Mouse (Mus musculus) gastrocnemius, postnatal 4 days (tissue): ENCODE data around the gene Zfp13. TPM values are rescaled to one million over a fixed set of nuclear protein-coding genes. Genes with fewer than 3 reads are reported as not detected.
A peak's percentile ranks its signal among the peaks of the same experiment; 100 is the strongest.
"Not testable (repeated sequence)": the region's sequence is repeated elsewhere in the genome, so short reads cannot be mapped to it uniquely, and the experiment has no call there.

ENCODE experiments used
- DNase-seq, 2 experiments: peaks; one replicate each; pipeline ENCODE4 v3.0.0; 2021 to 2022; ENCODE audit warnings: low spot score in 2 of 2, mixed read lengths in 2 of 2
- total RNA-seq, 2 experiments: library from RNA; stranded (reverse); gene quantifications; 2 replicates each; pipeline ENCODE4 v1.2.3; 2021

Zfp13 gene
- total RNA-seq, 2 experiments from 2014 or later: 8.3 to 9.9 TPM

DNA sequence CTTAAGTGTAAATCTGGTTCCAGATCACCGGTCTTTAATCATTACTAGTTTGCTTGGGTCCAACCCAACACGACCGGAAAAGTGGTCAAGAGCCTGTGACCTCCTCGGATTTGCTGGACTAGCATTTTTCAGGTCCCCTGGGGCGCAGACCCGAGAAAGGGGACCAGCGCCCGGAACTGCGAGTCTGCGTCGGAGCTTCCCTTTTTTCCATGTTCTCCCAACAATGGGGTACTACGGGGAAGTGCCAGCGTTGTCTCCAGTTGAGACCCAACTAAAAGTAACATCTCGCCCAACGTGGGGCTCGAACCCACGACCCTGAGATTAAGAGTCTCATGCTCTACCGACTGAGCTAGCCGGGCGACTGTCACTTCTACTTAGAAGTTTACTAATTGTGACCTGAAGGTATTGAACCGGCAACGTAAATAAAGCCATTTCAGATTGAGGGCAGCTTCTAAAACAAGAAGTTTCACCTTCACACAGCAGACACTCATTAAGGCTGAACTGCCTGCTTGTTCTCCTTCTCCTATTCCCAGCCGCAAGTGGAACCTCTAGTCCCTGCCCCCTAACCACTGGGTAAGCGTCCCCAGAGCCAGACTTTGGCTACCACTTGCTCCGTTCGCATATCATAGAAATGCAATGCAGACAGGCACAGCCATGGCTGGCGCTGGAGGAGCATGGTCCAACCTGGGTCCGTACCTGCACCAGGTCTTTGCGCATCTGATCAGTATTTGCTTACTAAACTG, 64.1 kb downstream of the Zfp13 start:
- peak in 1 of 2 experiments; percentile 5 for DNase-seq

DNA sequence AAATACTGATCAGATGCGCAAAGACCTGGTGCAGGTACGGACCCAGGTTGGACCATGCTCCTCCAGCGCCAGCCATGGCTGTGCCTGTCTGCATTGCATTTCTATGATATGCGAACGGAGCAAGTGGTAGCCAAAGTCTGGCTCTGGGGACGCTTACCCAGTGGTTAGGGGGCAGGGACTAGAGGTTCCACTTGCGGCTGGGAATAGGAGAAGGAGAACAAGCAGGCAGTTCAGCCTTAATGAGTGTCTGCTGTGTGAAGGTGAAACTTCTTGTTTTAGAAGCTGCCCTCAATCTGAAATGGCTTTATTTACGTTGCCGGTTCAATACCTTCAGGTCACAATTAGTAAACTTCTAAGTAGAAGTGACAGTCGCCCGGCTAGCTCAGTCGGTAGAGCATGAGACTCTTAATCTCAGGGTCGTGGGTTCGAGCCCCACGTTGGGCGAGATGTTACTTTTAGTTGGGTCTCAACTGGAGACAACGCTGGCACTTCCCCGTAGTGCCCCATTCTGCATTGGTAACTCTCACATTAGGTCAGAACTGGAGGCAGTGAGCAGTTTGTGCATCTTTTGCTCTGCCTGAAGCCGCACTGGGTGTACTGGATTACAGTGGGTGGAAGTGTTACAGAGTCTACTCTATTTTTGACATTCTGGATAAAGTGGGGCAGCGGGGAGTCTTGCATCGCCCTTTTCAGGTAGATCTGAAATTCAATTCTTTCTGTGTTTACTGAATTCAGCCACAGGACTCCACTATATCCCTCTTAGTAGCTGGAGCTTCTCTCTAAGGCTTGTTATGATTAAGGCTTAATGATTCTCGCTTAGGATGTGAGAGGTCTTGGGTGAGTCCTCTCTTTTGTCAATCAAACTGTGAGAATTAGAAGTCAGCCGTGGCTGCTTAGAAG, 65.4 kb downstream of the Zfp13 start:
- DNase-seq: not testable (repeated sequence)

DNA sequence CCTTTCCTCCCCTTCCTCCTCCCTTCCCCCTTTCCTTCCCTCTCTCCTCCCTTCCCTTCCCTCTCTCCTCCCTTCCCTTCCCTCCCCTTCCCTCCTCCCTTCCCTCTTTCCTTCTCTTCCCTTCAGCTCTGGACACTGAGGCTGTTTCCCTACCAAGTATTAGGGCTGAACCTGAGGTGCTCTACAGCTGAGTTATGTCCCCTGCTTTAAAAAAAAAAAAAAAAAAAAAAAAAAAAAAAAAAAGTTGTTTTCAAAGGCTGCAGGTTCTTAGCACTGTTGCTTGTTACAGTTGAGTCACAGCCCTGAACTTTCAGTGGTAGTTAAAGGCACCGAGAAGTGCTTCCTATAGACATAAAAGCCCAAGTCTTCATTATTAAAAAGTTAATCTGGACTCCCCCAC, 67.9 kb downstream of the Zfp13 start:
- DNase-seq: not testable (repeated sequence)

Other genes with a start within 250 kb of the Zfp13 start
- not detected for gene Vmn2r116, start 214.9 kb downstream of the Zfp13 start, total RNA-seq
- gene Vmn2r117, start 119.8 kb downstream of the Zfp13 start, total RNA-seq: not detected
- 1 to 10 TPM; 4.7 to 5.3 TPM for gene Zfp213, start 35.2 kb downstream of the Zfp13 start, total RNA-seq
- gene Zscan10, start 1.4 kb upstream of the Zfp13 start, total RNA-seq: not detected
- gene Mmp25, start 45.8 kb upstream of the Zfp13 start, total RNA-seq: under 1 TPM; 0.70 to 0.71 TPM
- gene Bicdl2, start 61.0 kb upstream of the Zfp13 start, total RNA-seq: not detected
- gene Hcfc1r1, start 74.1 kb upstream of the Zfp13 start, total RNA-seq: 100 to 1,000 TPM; 214 to 230 TPM
- 10 to 100 TPM; 18.8 to 20.8 TPM for gene Thoc6, start 74.4 kb upstream of the Zfp13 start, total RNA-seq
- 10 to 100 TPM; 43.7 to 55.5 TPM for gene Tnfrsf12a, start 78.0 kb upstream of the Zfp13 start, total RNA-seq
- not detected for gene Cldn6, start 79.8 kb upstream of the Zfp13 start, total RNA-seq
- gene Cldn9, start 84.5 kb upstream of the Zfp13 start, total RNA-seq: under 1 TPM; 0.61 to 0.91 TPM
- gene 1520401A03Rik, start 123.3 kb upstream of the Zfp13 start, total RNA-seq: under 1 TPM; 0.26 to 0.66 TPM
- 10 to 100 TPM; 11.1 to 12.4 TPM for gene Pkmyt1, start 126.8 kb upstream of the Zfp13 start, total RNA-seq
- 10 to 100 TPM; 12.5 to 13.4 TPM for gene Paqr4, start 141.4 kb upstream of the Zfp13 start, total RNA-seq
- gene Kremen2, start 146.3 kb upstream of the Zfp13 start, total RNA-seq: under 1 TPM; 0.13 to 0.20 TPM
- 10 to 100 TPM; 44.5 to 49.2 TPM for gene Flywch1, start 172.1 kb upstream of the Zfp13 start, total RNA-seq
- 1 to 10 TPM; 5.6 to 6.0 TPM for gene Flywch2, start 186.6 kb upstream of the Zfp13 start, total RNA-seq
- gene Srrm2, start 191.0 kb upstream of the Zfp13 start, total RNA-seq: 100 to 1,000 TPM; 293 to 304 TPM
- 100 to 1,000 TPM; 428 to 459 TPM for gene Elob, start 229.6 kb upstream of the Zfp13 start, total RNA-seq
- gene Prss33, start 236.6 kb upstream of the Zfp13 start, total RNA-seq: not detected
- not detected for gene Prss32, start 244.4 kb upstream of the Zfp13 start, total RNA-seq
- under 1 TPM in 1 of 2 experiments, not detected in 1; 0.18 TPM for gene Prss41, start 244.7 kb upstream of the Zfp13 start, total RNA-seq